ENCODE assay signal across 24 mouse cellular contexts in genomic region chr4:70783487-70783886, GRCm38 (mm10).
A peak's percentile ranks its signal among the peaks of the same experiment; 100 is the strongest.
DNase-seq lines count a peak whose midpoint lies in the region; ATAC-seq and TF ChIP-seq lines count a peak whose summit lies in the region.
"Had no signal": no experiment of that assay in that cellular context is flagged by ENCODE, and none has a peak within 500 bp of the region (broad histone marks: within the 10 kb centered on the region; RNA-seq: fewer than 3 reads in every experiment).

No protein-coding gene starts in this region.

- H3K9me3 ChIP-seq in forebrain, embryonic 14.5 days (replicated peaks; ENCODE audit: control insufficient read depth, low read length), result no peaks in the 10 kb centered on the region
- H3K9me3 ChIP-seq in forebrain, embryonic 12.5 days, result no peaks in the 10 kb centered on the region
- H3K9me3 ChIP-seq: embryonic facial prominence, embryonic 12.5 days; heart, embryonic 15.5 days; hindbrain, embryonic 15.5 days; kidney, embryonic 15.5 days; limb, embryonic 10.5 days; liver, embryonic 15.5 days; neural tube, embryonic 15.5 days had no signal

- no peak overlapping the region for H3K27ac ChIP-seq in forebrain, embryonic 14.5 days (ENCODE audit: low read depth, low read length)
- H3K27ac ChIP-seq in forebrain, embryonic 12.5 days, result no peak overlapping the region
- peak overlapping the region; percentile 84 for H3K27ac ChIP-seq in layer of hippocampus, adult 2 months
- H3K27ac ChIP-seq: embryonic facial prominence, embryonic 12.5 days; heart, embryonic 15.5 days; hindbrain, embryonic 15.5 days; kidney, embryonic 15.5 days; limb, embryonic 10.5 days; liver, embryonic 15.5 days; neural tube, embryonic 15.5 days had no signal

- H3K36me3 ChIP-seq in forebrain, embryonic 14.5 days (ENCODE audit: control insufficient read depth, insufficient read depth, low read length), result no peaks in the 10 kb centered on the region
- H3K36me3 ChIP-seq in forebrain, embryonic 12.5 days (replicated peaks), result no peaks in the 10 kb centered on the region
- H3K36me3 ChIP-seq: embryonic facial prominence, embryonic 12.5 days; G1E; heart, embryonic 15.5 days; hindbrain, embryonic 15.5 days; kidney, embryonic 15.5 days; limb, embryonic 10.5 days; liver, embryonic 15.5 days; neural tube, embryonic 15.5 days had no signal

- WGBS in forebrain, embryonic 14.5 days, result 55% methylated on average over 2 of the region's 2 CpGs
- 55% methylated on average over 2 of the region's 2 CpGs for WGBS in forebrain, embryonic 12.5 days

- no peaks in the 10 kb centered on the region for H3K4me1 ChIP-seq in forebrain, embryonic 14.5 days (ENCODE audit: control insufficient read depth, insufficient read depth, low read length)
- no peaks in the 10 kb centered on the region; the same call in 1 of the 2 replicates for H3K4me1 ChIP-seq in forebrain, embryonic 12.5 days
- H3K4me1 ChIP-seq: embryonic facial prominence, embryonic 12.5 days; heart, embryonic 15.5 days; hindbrain, embryonic 15.5 days; kidney, embryonic 15.5 days; limb, embryonic 10.5 days; liver, embryonic 15.5 days; neural tube, embryonic 15.5 days had no signal

- no peak overlapping the region for H3K9ac ChIP-seq in forebrain, embryonic 14.5 days (ENCODE audit: low read length)
- H3K9ac ChIP-seq in forebrain, embryonic 12.5 days, result no peak overlapping the region
- H3K9ac ChIP-seq: embryonic facial prominence, embryonic 12.5 days; heart, embryonic 15.5 days; hindbrain, embryonic 15.5 days; kidney, embryonic 15.5 days; liver, embryonic 15.5 days; neural tube, embryonic 15.5 days had no signal

- peak; percentile 17 for DNase-seq in forebrain, embryonic 14.5 days (ENCODE audit: low spot score)
- DNase-seq in layer of hippocampus, adult 2 months (ENCODE audit: low spot score in 2 of 2), result no peak
- no peak for DNase-seq in layer of hippocampus, adult 8-10 months (ENCODE audit: low spot score in 2 of 2)
- DNase-seq in A20 (ENCODE audit: low read depth, low spot score), result peak; percentile 8
- peak; percentile 16 for DNase-seq in retina, embryonic 14.5 days (ENCODE audit: low spot score)
- DNase-seq in yolk sac, embryonic 10.5 days (ENCODE audit: low spot score), result no peak
- DNase-seq: B cell, adult 2 months; cerebellum, adult 11 months; cerebellum, adult 9-11 months; heart, postnatal 36 days; kidney, postnatal 4 days; liver had no signal

- peak; percentile 71 for TF ChIP-seq CTCF in layer of hippocampus, adult 2 months (conservative IDR thresholded peaks at IDR 0.05)

- no peak overlapping the region for H3K4me3 ChIP-seq in forebrain, embryonic 14.5 days (ENCODE audit: low read depth, low read length)
- no peak overlapping the region for H3K4me3 ChIP-seq in forebrain, embryonic 12.5 days (replicated peaks)
- H3K4me3 ChIP-seq in layer of hippocampus, adult 2 months, result no peak overlapping the region
- H3K4me3 ChIP-seq: embryonic facial prominence, embryonic 12.5 days; heart, embryonic 15.5 days; hindbrain, embryonic 15.5 days; kidney, embryonic 15.5 days; limb, embryonic 10.5 days; liver, embryonic 15.5 days; neural tube, embryonic 15.5 days had no signal

- peak; percentile 32; the same call in 1 of the 2 replicates for ATAC-seq in forebrain, embryonic 14.5 days
- no peak for ATAC-seq in forebrain, embryonic 12.5 days (ENCODE audit: low FRiP score)
- ATAC-seq: intestine, embryonic 16.5 days; Patski had no signal

- H3K4me2 ChIP-seq in forebrain, embryonic 14.5 days (ENCODE audit: low read length), result no peak overlapping the region
- H3K4me2 ChIP-seq in forebrain, embryonic 12.5 days, result no peak overlapping the region
- H3K4me2 ChIP-seq: embryonic facial prominence, embryonic 12.5 days; heart, embryonic 15.5 days; hindbrain, embryonic 15.5 days; kidney, embryonic 15.5 days; liver, embryonic 15.5 days; neural tube, embryonic 15.5 days had no signal

- H3K27me3 ChIP-seq in forebrain, embryonic 14.5 days (replicated peaks; ENCODE audit: control insufficient read depth, insufficient read depth, low read length), result no peaks in the 10 kb centered on the region
- no peaks in the 10 kb centered on the region for H3K27me3 ChIP-seq in forebrain, embryonic 12.5 days
- H3K27me3 ChIP-seq: CH12.LX; embryonic facial prominence, embryonic 12.5 days; heart, embryonic 15.5 days; hindbrain, embryonic 15.5 days; kidney, embryonic 15.5 days; liver, embryonic 15.5 days; neural tube, embryonic 15.5 days; Patski had no signal

Comparison
In these comparisons a context has a peak if more than half of its experiments do, and no peak if none do; other contexts are left out.
1. DNase-seq: peak in forebrain, embryonic 14.5 days (single experiment), A20 (single experiment) and retina, embryonic 14.5 days (single experiment); none in layer of hippocampus, adult 2 months (0 of 2), layer of hippocampus, adult 8-10 months (0 of 2) and yolk sac, embryonic 10.5 days (single experiment).